Mouse (Mus musculus): ENCODE measurements at regions not wholly inside any gene's neighbourhood (a gene's known extent, or its start where the extent isn't known, plus 50 kb on each side); places are given as distances from the start of the nearest gene placed in this dataset.

DNA sequence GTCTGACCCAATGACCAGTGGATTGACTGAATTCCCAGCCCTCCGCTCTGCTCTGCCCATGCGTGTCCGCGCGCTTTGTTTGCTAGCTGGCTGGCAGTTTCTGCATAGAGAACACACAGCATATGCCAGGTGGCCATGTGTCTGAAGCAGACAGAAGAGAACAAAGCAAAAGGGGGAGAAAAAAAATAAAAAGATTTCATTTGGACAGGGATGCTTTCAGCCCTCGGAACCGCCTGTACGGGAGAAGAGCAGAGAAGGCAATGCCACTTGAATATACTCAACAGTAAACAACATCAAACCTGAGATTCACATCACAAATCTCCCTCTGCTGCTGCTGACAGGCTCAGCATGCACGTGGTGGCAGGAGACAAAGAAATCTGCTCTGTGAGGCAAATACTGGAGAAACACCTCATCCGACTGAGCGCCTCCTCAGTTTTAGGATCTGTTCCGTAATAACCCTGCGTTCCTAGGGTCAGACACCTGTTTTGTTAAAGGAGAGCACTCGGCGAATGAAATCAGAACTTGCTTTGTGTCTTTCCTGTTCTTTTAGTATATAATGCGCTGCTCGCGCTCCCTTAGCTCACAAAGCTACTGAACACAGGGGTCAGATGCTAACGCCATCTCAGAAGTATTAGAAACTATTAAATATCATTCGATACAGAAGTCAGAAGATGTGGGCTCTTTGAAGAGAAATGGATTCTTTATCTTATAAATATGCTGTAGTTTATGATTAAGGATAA lies 186.3 kb upstream of the Gm11146 start:
- TF ChIP-seq POLR2A (IDR thresholded peaks at IDR 0.05; ENCODE audit: insufficient read depth, low read length): no peak
- H3K27me3 ChIP-seq (ENCODE audit: control insufficient read depth, insufficient read depth, low read length, poor library complexity, severe bottlenecking): no peaks in the 10 kb centered on the region
- H3K9ac ChIP-seq (ENCODE audit: low read depth, poor library complexity, severe bottlenecking): no peak overlapping the region
- no peaks in the 10 kb centered on the region for H3K36me3 ChIP-seq (ENCODE audit: control insufficient read depth, insufficient read depth, low read length, poor library complexity, severe bottlenecking)
- H3K9me3 ChIP-seq (replicated peaks; ENCODE audit: control insufficient read depth, insufficient read depth, low read length, poor library complexity, severe bottlenecking): no peaks in the 10 kb centered on the region
- H3K4me1 ChIP-seq (ENCODE audit: control insufficient read depth, insufficient read depth, low read length): no peaks in the 10 kb centered on the region
- no peak overlapping the region for H3K4me3 ChIP-seq (ENCODE audit: low read depth, low read length)
- H3K27ac ChIP-seq (ENCODE audit: insufficient read depth, low read length): no peak overlapping the region

DNA sequence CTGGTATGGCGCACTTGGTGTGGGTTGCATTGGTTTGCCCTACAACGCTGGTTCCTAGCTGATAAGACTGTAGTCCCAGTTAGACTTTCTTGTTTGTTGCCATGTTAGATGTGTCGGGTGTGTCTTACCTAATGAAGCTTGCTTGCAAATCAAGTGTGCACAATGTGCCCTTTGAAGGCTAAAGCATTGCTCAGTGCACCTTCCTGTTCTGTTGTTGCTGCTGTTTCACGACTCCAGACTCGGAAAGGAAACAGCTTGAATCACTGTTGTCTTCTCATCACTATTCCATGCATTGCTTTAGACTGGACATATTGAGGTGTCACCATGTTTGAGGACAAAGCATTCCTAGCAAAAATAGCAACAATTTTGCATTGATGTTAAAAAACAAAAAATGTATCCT lies 185.1 kb upstream of the Gm11146 start:
- Histone ChIP-seq H3K9me3 (replicated peaks; ENCODE audit: control insufficient read depth, insufficient read depth, low read length, poor library complexity, severe bottlenecking) (no peaks in the 10 kb centered on the region), H3K4me1 (ENCODE audit: control insufficient read depth, insufficient read depth, low read length) (no peaks in the 10 kb centered on the region), H3K9ac (ENCODE audit: low read depth, poor library complexity, severe bottlenecking) (no peak overlapping the region), H3K4me3 (ENCODE audit: low read depth, low read length) (no peak overlapping the region), H3K36me3 (ENCODE audit: control insufficient read depth, insufficient read depth, low read length, poor library complexity, severe bottlenecking) (no peaks in the 10 kb centered on the region), H3K27me3 (ENCODE audit: control insufficient read depth, insufficient read depth, low read length, poor library complexity, severe bottlenecking) (no peaks in the 10 kb centered on the region), H3K27ac (ENCODE audit: insufficient read depth, low read length) (no peak overlapping the region)
- no peak for TF ChIP-seq EP300 (IDR thresholded peaks at IDR 0.05; ENCODE audit: insufficient read depth, low read depth, low read length)
- no peak for TF ChIP-seq CTCF (IDR thresholded peaks at IDR 0.05; ENCODE audit: low read depth, low read length)
- TF ChIP-seq POLR2A (IDR thresholded peaks at IDR 0.05; ENCODE audit: insufficient read depth, low read length): no peak

DNA sequence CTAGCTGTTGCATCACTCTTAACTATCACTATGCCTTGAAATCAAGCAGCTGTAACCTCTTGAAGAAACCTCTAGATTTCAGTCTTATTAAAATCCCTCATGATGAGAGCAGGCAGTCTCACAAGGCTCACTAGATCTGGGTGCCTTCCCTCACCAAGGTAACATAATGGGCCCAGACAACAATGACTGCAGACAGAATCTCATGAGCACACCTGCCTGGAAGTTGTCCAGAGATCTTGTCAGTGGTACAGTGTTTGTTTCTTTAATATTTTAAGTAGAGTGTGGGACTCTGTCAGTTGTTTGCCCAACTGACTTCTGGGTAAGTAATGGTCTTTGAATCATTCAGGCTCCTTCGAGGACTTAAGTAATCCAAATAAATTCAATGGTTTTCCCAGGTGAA lies 177.1 kb upstream of the Gm11146 start:
- H3K4me3 ChIP-seq (ENCODE audit: low read depth, low read length): no peak overlapping the region
- no peak overlapping the region for H3K9ac ChIP-seq (ENCODE audit: low read depth, poor library complexity, severe bottlenecking)
- H3K27ac ChIP-seq (ENCODE audit: insufficient read depth, low read length): no peak overlapping the region
- no peaks in the 10 kb centered on the region for H3K27me3 ChIP-seq (ENCODE audit: control insufficient read depth, insufficient read depth, low read length, poor library complexity, severe bottlenecking)
- no peaks in the 10 kb centered on the region for H3K36me3 ChIP-seq (ENCODE audit: control insufficient read depth, insufficient read depth, low read length, poor library complexity, severe bottlenecking)
- H3K9me3 ChIP-seq (replicated peaks; ENCODE audit: control insufficient read depth, insufficient read depth, low read length, poor library complexity, severe bottlenecking): no peaks in the 10 kb centered on the region
- no peak for TF ChIP-seq POLR2A (IDR thresholded peaks at IDR 0.05; ENCODE audit: insufficient read depth, low read length)
- no peaks in the 10 kb centered on the region for H3K4me1 ChIP-seq (ENCODE audit: control insufficient read depth, insufficient read depth, low read length)

DNA sequence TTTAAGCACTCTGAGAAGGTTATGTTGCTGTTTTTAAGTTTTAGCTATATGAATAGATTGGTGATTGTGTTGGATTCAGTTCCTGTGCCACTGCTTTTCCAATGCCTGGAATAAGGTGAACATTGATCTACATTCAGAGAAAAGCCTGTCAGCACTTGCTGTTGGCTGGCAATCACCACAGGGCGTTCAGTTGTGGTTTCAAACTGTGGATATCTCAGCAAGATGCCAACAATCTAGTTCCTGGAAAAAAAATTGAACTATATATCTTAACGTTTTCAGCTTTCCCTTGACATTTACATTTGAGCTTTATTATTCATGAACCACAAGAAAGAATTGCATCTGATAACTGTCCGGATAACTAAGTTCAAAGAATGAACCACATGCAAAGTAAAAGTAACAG lies 170.2 kb upstream of the Gm11146 start:
- Histone ChIP-seq H3K9me3 (replicated peaks; ENCODE audit: control insufficient read depth, insufficient read depth, low read length, poor library complexity, severe bottlenecking) (no peaks in the 10 kb centered on the region), H3K4me3 (ENCODE audit: low read depth, low read length) (no peak overlapping the region), H3K9ac (ENCODE audit: low read depth, poor library complexity, severe bottlenecking) (no peak overlapping the region), H3K27ac (ENCODE audit: insufficient read depth, low read length) (no peak overlapping the region), H3K36me3 (ENCODE audit: control insufficient read depth, insufficient read depth, low read length, poor library complexity, severe bottlenecking) (no peaks in the 10 kb centered on the region), H3K27me3 (ENCODE audit: control insufficient read depth, insufficient read depth, low read length, poor library complexity, severe bottlenecking) (no peaks in the 10 kb centered on the region), H3K4me1 (ENCODE audit: control insufficient read depth, insufficient read depth, low read length) (no peaks in the 10 kb centered on the region)
- TF ChIP-seq POLR2A (IDR thresholded peaks at IDR 0.05; ENCODE audit: insufficient read depth, low read length) (no peak), CTCF (IDR thresholded peaks at IDR 0.05; ENCODE audit: low read depth, low read length) (no peak), EP300 (IDR thresholded peaks at IDR 0.05; ENCODE audit: insufficient read depth, low read depth, low read length) (no peak)

DNA sequence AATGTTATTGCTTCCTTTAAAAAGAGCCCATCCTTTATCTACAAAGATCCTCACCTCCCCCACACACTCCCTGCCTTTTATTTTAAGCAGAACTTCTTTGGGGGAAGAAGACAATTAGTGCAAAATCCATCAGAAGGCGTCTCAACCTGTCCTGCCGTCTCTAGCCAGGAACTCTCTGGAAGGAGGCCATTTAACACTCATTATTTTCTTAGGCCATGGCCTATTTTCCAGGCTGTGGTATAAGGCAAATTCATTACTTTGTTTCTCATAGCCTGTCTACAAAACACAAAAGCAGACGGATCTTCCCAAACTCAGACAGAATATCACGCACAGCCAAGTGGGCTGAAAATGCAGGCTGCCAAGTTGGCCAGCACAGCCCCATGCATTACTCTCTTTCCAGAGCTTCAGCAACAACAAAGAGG lies 159.0 kb upstream of the Gm11146 start:
- Histone ChIP-seq H3K27ac (ENCODE audit: insufficient read depth, low read length) (no peak overlapping the region), H3K9me3 (replicated peaks; ENCODE audit: control insufficient read depth, insufficient read depth, low read length, poor library complexity, severe bottlenecking) (no peaks in the 10 kb centered on the region), H3K4me1 (ENCODE audit: control insufficient read depth, insufficient read depth, low read length) (no peaks in the 10 kb centered on the region), H3K36me3 (ENCODE audit: control insufficient read depth, insufficient read depth, low read length, poor library complexity, severe bottlenecking) (no peaks in the 10 kb centered on the region), H3K4me3 (ENCODE audit: low read depth, low read length) (no peak overlapping the region), H3K9ac (ENCODE audit: low read depth, poor library complexity, severe bottlenecking) (no peak overlapping the region), H3K27me3 (ENCODE audit: control insufficient read depth, insufficient read depth, low read length, poor library complexity, severe bottlenecking) (no peaks in the 10 kb centered on the region)
- TF ChIP-seq CTCF (IDR thresholded peaks at IDR 0.05; ENCODE audit: low read depth, low read length) (no peak), POLR2A (IDR thresholded peaks at IDR 0.05; ENCODE audit: insufficient read depth, low read length) (no peak), EP300 (IDR thresholded peaks at IDR 0.05; ENCODE audit: insufficient read depth, low read depth, low read length) (no peak)

DNA sequence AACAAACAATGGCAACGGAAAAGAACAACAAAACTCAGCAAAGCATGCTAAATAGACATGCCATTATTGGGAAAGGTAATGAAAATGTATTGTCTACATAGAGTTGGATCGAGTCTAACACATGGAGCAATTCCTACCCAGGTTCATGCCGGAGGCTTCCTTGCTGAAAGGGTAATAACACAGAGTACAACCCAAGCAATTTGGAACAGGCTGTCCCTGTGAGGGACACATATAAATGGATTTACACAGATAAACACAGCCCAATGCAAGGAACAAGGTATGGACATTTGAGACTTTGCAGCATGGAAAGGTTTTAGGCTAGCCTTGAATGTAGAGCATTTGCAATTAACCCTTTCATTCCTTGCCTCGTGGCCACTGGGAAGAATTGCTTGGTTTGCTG lies 158.6 kb upstream of the Gm11146 start:
- Histone ChIP-seq H3K9ac (ENCODE audit: low read depth, poor library complexity, severe bottlenecking) (no peak overlapping the region), H3K9me3 (replicated peaks; ENCODE audit: control insufficient read depth, insufficient read depth, low read length, poor library complexity, severe bottlenecking) (no peaks in the 10 kb centered on the region), H3K4me1 (ENCODE audit: control insufficient read depth, insufficient read depth, low read length) (no peaks in the 10 kb centered on the region), H3K4me3 (ENCODE audit: low read depth, low read length) (no peak overlapping the region), H3K27me3 (ENCODE audit: control insufficient read depth, insufficient read depth, low read length, poor library complexity, severe bottlenecking) (no peaks in the 10 kb centered on the region), H3K27ac (ENCODE audit: insufficient read depth, low read length) (no peak overlapping the region), H3K36me3 (ENCODE audit: control insufficient read depth, insufficient read depth, low read length, poor library complexity, severe bottlenecking) (no peaks in the 10 kb centered on the region)
- no peak for TF ChIP-seq POLR2A (IDR thresholded peaks at IDR 0.05; ENCODE audit: insufficient read depth, low read length)
- no peak for TF ChIP-seq EP300 (IDR thresholded peaks at IDR 0.05; ENCODE audit: insufficient read depth, low read depth, low read length)
- TF ChIP-seq CTCF (IDR thresholded peaks at IDR 0.05; ENCODE audit: low read depth, low read length): no peak

Measured in ES-Bruce4 (cell line).